Mouse (Mus musculus): ENCODE results near the gene Pbx3.

- TF ChIP-seq POLR2A (IDR thresholded peaks at IDR 0.05; ENCODE audit: insufficient read depth, low read length) (no peak), CTCF (IDR thresholded peaks at IDR 0.05; ENCODE audit: low read depth, low read length) (no peak)
These were observed 26.6 kb upstream of the Pbx3 start for GRCm38 (mm10) chr2:34399535-34399934.
